Comparison of ENCODE assay signal across 8 mouse cellular contexts in genomic region chr14:99099267-99099966, GRCm38 (mm10). TPM values are rescaled to one million over a fixed set of nuclear protein-coding genes. Genes with fewer than 3 reads are reported as not detected.
DNase-seq lines count a peak whose midpoint lies in the region; ATAC-seq and TF ChIP-seq lines count a peak whose summit lies in the region.

Pibf1 (plus strand) TSS chr14:99099424.
Dis3 (minus strand) TSS chr14:99099770.

- peak; percentile 98 for DNase-seq in ES-E14 (ENCODE audit: low read depth, low spot score)
- DNase-seq in cerebellum, adult 11-12 months, result peak; percentile 99
- peak; percentile 94 for DNase-seq in heart, postnatal 25 days (ENCODE audit: low spot score)
- DNase-seq in layer of hippocampus, adult 18-20 months (ENCODE audit: low spot score in 2 of 2), result peak; percentile 99
- peak; percentile 100 for DNase-seq in lung, adult 2 months
- DNase-seq in thymus, adult 18-20 months, result peak; percentile 97 to 99

- H3K4me3 ChIP-seq in ES-E14 (ENCODE audit: insufficient read depth in 1 of 2, low read depth in 1 of 2, low read length in 2 of 2, poor library complexity in 1 of 2, severe bottlenecking in 1 of 2), result peak within 1 kb of the TSS; percentile 86 to 89
- peak within 1 kb of the TSS; percentile 99 for H3K4me3 ChIP-seq in forebrain, embryonic 15.5 days
- H3K4me3 ChIP-seq in lung, adult 2 months (replicated peaks; ENCODE audit: extremely low read depth, low read depth, low read length), result peak within 1 kb of the TSS; percentile 94

- H3K36me3 ChIP-seq in ES-E14 (ENCODE audit: control insufficient read depth, insufficient read depth, low read length, poor library complexity, severe bottlenecking), result peaks cover 25% of the 10 kb centered on the region
- H3K36me3 ChIP-seq in forebrain, embryonic 15.5 days, result peaks cover 33% of the 10 kb centered on the region

- no peak for TF ChIP-seq CTCF in lung, adult 2 months (IDR thresholded peaks at IDR 0.05; ENCODE audit: insufficient read depth, low read length)

- peak; percentile 100 for ATAC-seq in forebrain, embryonic 15.5 days (replicated peaks)
- peak; percentile 99 for ATAC-seq in neutrophil, adult 5-6 weeks (ENCODE audit: extremely low read depth, insufficient number of reproducible peaks, low FRiP score, poor library complexity, severe bottlenecking)

- H3K9ac ChIP-seq in ES-E14 (ENCODE audit: insufficient read depth, low read depth, low read length, poor library complexity, severe bottlenecking), result peak within 1 kb of the TSS; percentile 96
- peak within 1 kb of the TSS; percentile 92 for H3K9ac ChIP-seq in forebrain, embryonic 15.5 days (replicated peaks)

- WGBS in forebrain, embryonic 15.5 days, result under 1% methylated on average over 73 of the region's 73 CpGs
- under 1% methylated on average over 73 of the region's 73 CpGs for WGBS in lung, adult 2 months

- no peaks in the 10 kb centered on the region for H3K9me3 ChIP-seq in ES-E14 (ENCODE audit: control insufficient read depth, insufficient read depth, low read depth, low read length)
- H3K9me3 ChIP-seq in forebrain, embryonic 15.5 days, result no peaks in the 10 kb centered on the region

- peak within 1 kb of the TSS; percentile 45; the same call in 1 of the 2 replicates for H3K27ac ChIP-seq in ES-E14 (ENCODE audit: insufficient read depth, low read depth, low read length, poor library complexity, severe bottlenecking)
- peak within 1 kb of the TSS; percentile 88 for H3K27ac ChIP-seq in forebrain, embryonic 15.5 days (replicated peaks)

- intact Hi-C loops in heart, postnatal 25 days (cut with DNase I), result loop anchor here (2.0 kb wide), 1 partner anchor 53 kb away; the partner anchor contains the start of genes Bora and Mzt1

- H3K4me2 ChIP-seq in forebrain, embryonic 15.5 days (replicated peaks), result peak within 1 kb of the TSS; percentile 69

- TF ChIP-seq POLR2A in lung, adult 2 months (IDR thresholded peaks at IDR 0.05; ENCODE audit: borderline replicate concordance, extremely low read depth, low read depth, low read length), result peak; percentile 55; the same call in 1 of the 2 replicates

- H3K4me1 ChIP-seq in ES-E14 (ENCODE audit: control insufficient read depth in 2 of 2, insufficient read depth in 2 of 2, low read length in 2 of 2, poor library complexity in 1 of 2), result no peaks in the 10 kb centered on the region
- peaks cover 19% of the 10 kb centered on the region for H3K4me1 ChIP-seq in forebrain, embryonic 15.5 days
- H3K4me1 ChIP-seq in lung, adult 2 months (ENCODE audit: control insufficient read depth, insufficient read depth, low read length), result no peaks in the 10 kb centered on the region; the same call in 1 of the 2 replicates

- no peaks in the 10 kb centered on the region for H3K27me3 ChIP-seq in forebrain, embryonic 15.5 days

- in situ Hi-C loops in ES-E14 (cut with MboI; ENCODE audit: low sequenced_read_pairs in 2 of 2, unreplicated experiment in 2 of 2), result no loop called here

TF ChIP-seq in ES-E14, 5 proteins besides CTCF, POLR2A, EP300 and RAD21:
- peak; percentile 93 for TF ChIP-seq HCFC1 (IDR thresholded peaks at IDR 0.05; ENCODE audit: borderline replicate concordance, insufficient read depth, low read length)
- peak; percentile 96 for TF ChIP-seq CHD2 (IDR thresholded peaks at IDR 0.05; ENCODE audit: low read depth, low read length)
- TF ChIP-seq ZC3H11A (IDR thresholded peaks at IDR 0.05; ENCODE audit: borderline replicate concordance, low read depth, low read length), result no peak

RNA-seq across cellular contexts. Expression of gene Pibf1, which starts in this region (rescaled TPM):
- total RNA-seq in ES-E14 (2012; rRNA removed), result 12.9 and 15.5 TPM in 2 replicates
- polyA plus RNA-seq in forebrain, embryonic 15.5 days (2015; fragmentation: Nextera tagmentation; extraction: Ambion mirVana), result 19.6 and 22.2 TPM in 2 replicates
- total RNA-seq in heart, postnatal 25 days (2021), result 1 to 10 TPM; 7.4 to 7.8 TPM
- 10 to 100 TPM; 13.1 to 14.6 TPM for total RNA-seq in layer of hippocampus, adult 18-20 months (2021)
- polyA plus RNA-seq in lung, adult 2 months (2012; rRNA removed), result 1.9 and 2.7 TPM in 2 replicates
- total RNA-seq in neutrophil, adult 5-6 weeks (2017), result 45.7 and 51.4 TPM in 2 replicates

RNA-seq across cellular contexts. Expression of gene Dis3, which starts in this region (rescaled TPM):
- 42.4 and 45.2 TPM in 2 replicates for total RNA-seq in ES-E14 (2012; rRNA removed)
- 24.7 and 28.5 TPM in 2 replicates for polyA plus RNA-seq in forebrain, embryonic 15.5 days (2015; fragmentation: Nextera tagmentation; extraction: Ambion mirVana)
- 10 to 100 TPM; 10.5 to 11.6 TPM for total RNA-seq in heart, postnatal 25 days (2021)
- 10 to 100 TPM; 14.6 to 20.8 TPM for total RNA-seq in layer of hippocampus, adult 18-20 months (2021)
- polyA plus RNA-seq in lung, adult 2 months (2012; rRNA removed), result 4.1 and 4.4 TPM in 2 replicates
- total RNA-seq in neutrophil, adult 5-6 weeks (2017), result 24.8 and 30.4 TPM in 2 replicates

Comparison
In these comparisons a context has a peak if more than half of its experiments do, and no peak if none do; other contexts are left out.
1. Peak in every context shown above with its lines: DNase-seq, ATAC-seq, H3K4me3 ChIP-seq and H3K27ac ChIP-seq.